Mouse (Mus musculus): ENCODE measurements around the gene Hnrnpdl.
A peak's percentile ranks its signal among the peaks of the same experiment; 100 is the strongest.

- TF ChIP-seq POLR2A (IDR thresholded peaks at IDR 0.05; ENCODE audit: borderline replicate concordance, insufficient read depth, low read length) = no peak
- TF ChIP-seq CTCF (IDR thresholded peaks at IDR 0.05; ENCODE audit: borderline replicate concordance, insufficient read depth, low read depth, low read length) = 0 out of 2 replicates have a peak, but pooled peaks have one; percentile 5
Observed at GRCm38 (mm10) chr5:100007040-100007375, 32.5 kb downstream of the Hnrnpdl start.
